Comparison of ENCODE assay signal across 13 mouse cellular contexts in genomic region chr10:30405669-30406393, GRCm38 (mm10).
DNase-seq lines count a peak whose midpoint lies in the region; ATAC-seq lines count a peak whose summit lies in the region.
"Had no signal": no experiment of that assay in that cellular context is flagged by ENCODE, and none has a peak within 500 bp of the region (broad histone marks: within the 10 kb centered on the region; RNA-seq: fewer than 3 reads in every experiment).

No protein-coding gene starts in this region.

- peak overlapping the region; percentile 32; the same call in 1 of the 2 replicates for H3K27ac ChIP-seq in forebrain, embryonic 11.5 days (ENCODE audit: low read depth, low read length)

- ATAC-seq in forebrain, embryonic 11.5 days (replicated peaks; ENCODE audit: low FRiP score): peak; percentile 98
- ATAC-seq: liver, postnatal 0 days had no signal

- H3K36me3 ChIP-seq in forebrain, embryonic 11.5 days (ENCODE audit: control insufficient read depth, insufficient read depth, low read length): no peaks in the 10 kb centered on the region

- H3K4me3 ChIP-seq in forebrain, embryonic 11.5 days (ENCODE audit: low read depth, low read length): no peak overlapping the region
- H3K4me3 ChIP-seq: erythroblast, embryonic 14.5 days had no signal

- H3K27me3 ChIP-seq in forebrain, embryonic 11.5 days (ENCODE audit: control insufficient read depth, insufficient read depth, low read length): peaks cover 27% of the 10 kb centered on the region

- H3K4me1 ChIP-seq in forebrain, embryonic 11.5 days (replicated peaks; ENCODE audit: control insufficient read depth, insufficient read depth, low read length): no peaks in the 10 kb centered on the region

- 9% methylated on average over 13 of the region's 13 CpGs for WGBS in forebrain, embryonic 11.5 days

- H3K9me3 ChIP-seq in forebrain, embryonic 11.5 days (ENCODE audit: control insufficient read depth, low read length): no peaks in the 10 kb centered on the region

- H3K9ac ChIP-seq in forebrain, embryonic 11.5 days (ENCODE audit: low read length): no peak overlapping the region
- H3K9ac ChIP-seq: liver, postnatal 0 days had no signal

- DNase-seq in layer of hippocampus, postnatal 10 days (ENCODE audit: low spot score in 2 of 2): peak; percentile 7 to 15
- DNase-seq in layer of hippocampus, adult 9-10 months (ENCODE audit: low spot score): no peak
- peak; percentile 85 for DNase-seq in forebrain, embryonic 11.5 days (ENCODE audit: low spot score)
- DNase-seq in mesoderm, embryonic 11.5 days (ENCODE audit: low read depth, low spot score): peak; percentile 84
- peak; percentile 91 for DNase-seq in retina, embryonic 14.5 days (ENCODE audit: low spot score)
- no peak for DNase-seq in adrenal gland, adult (ENCODE audit: inconsistent age in 2 of 2, low spot score in 1 of 2)
- DNase-seq in right cerebral cortex, adult 18-20 months: no peak
- DNase-seq in ovary, postnatal 10 days (ENCODE audit: low spot score): no peak
- DNase-seq: heart, adult 18-20 months; kidney, adult 8-10 months; liver, postnatal 0 days; right cerebral cortex, postnatal 25 days had no signal

- peak overlapping the region; percentile 6; the same call in 1 of the 2 replicates for H3K4me2 ChIP-seq in forebrain, embryonic 11.5 days (ENCODE audit: low read depth, low read length, severe bottlenecking)

Comparison
In these comparisons a context has a peak if more than half of its experiments do, and no peak if none do; other contexts are left out.
1. DNase-seq: peak in layer of hippocampus, postnatal 10 days (2 of 2), forebrain, embryonic 11.5 days (single experiment), mesoderm, embryonic 11.5 days (single experiment) and retina, embryonic 14.5 days (single experiment); none in layer of hippocampus, adult 9-10 months (single experiment), adrenal gland, adult (0 of 2), right cerebral cortex, adult 18-20 months (single experiment) and ovary, postnatal 10 days (single experiment).